Comparison of ENCODE assay signal across 8 mouse cellular contexts in genomic region chr17:83983070-83983836, GRCm38 (mm10).
DNase-seq lines count a peak whose midpoint lies in the region; ATAC-seq lines count a peak whose summit lies in the region.

No protein-coding gene starts in this region.

- no peak for DNase-seq in cerebellum, adult 18-20 months
- DNase-seq in heart, adult 8-10 months (ENCODE audit: low spot score) = peak; percentile 92
- DNase-seq in kidney, adult 18-20 months = peak; percentile 52
- DNase-seq in T-cell, adult 2 months (ENCODE audit: low spot score) = no peak
- DNase-seq in layer of hippocampus, adult 9-11 months = no peak

- H3K27ac ChIP-seq in lung, embryonic 16.5 days (ENCODE audit: low read length) = peak overlapping the region; percentile 99

- H3K9ac ChIP-seq in lung, embryonic 16.5 days (ENCODE audit: low read length) = peak overlapping the region; percentile 67

- no peaks in the 10 kb centered on the region for H3K9me3 ChIP-seq in lung, embryonic 16.5 days (ENCODE audit: control insufficient read depth, low read length)

- H3K4me2 ChIP-seq in lung, embryonic 16.5 days (ENCODE audit: low read depth, low read length) = no peak overlapping the region

- no peaks in the 10 kb centered on the region for H3K27me3 ChIP-seq in lung, embryonic 16.5 days (ENCODE audit: control insufficient read depth, insufficient read depth, low read depth, low read length)

- no peak overlapping the region for H3K4me3 ChIP-seq in lung, embryonic 16.5 days (ENCODE audit: low read length)

- H3K4me1 ChIP-seq in lung, embryonic 16.5 days (replicated peaks; ENCODE audit: control insufficient read depth, insufficient read depth, low read length) = peaks cover 81% of the 10 kb centered on the region

- no peaks in the 10 kb centered on the region for H3K36me3 ChIP-seq in lung, embryonic 16.5 days (ENCODE audit: control insufficient read depth, insufficient read depth, low read length)

- 14% methylated on average over 18 of the region's 18 CpGs for whole genome bisulfite sequencing in lung, embryonic 16.5 days

- ATAC-seq in cerebellum, adult (ENCODE audit: insufficient number of reproducible peaks, low FRiP score, low TSS enrichment) = peak; percentile 27
- ATAC-seq in common myeloid progenitor, adult 5-6 weeks (replicated peaks; ENCODE audit: low read depth, poor library complexity, severe bottlenecking) = peak; percentile 31
- peak; percentile 86 for ATAC-seq in lung, embryonic 16.5 days (ENCODE audit: low read depth)

Comparison
In these comparisons a context has a peak if more than half of its experiments do, and no peak if none do; other contexts are left out.
1. ATAC-seq: peak in every context shown above with its lines; median percentile 86 in lung, embryonic 16.5 days; 31 in common myeloid progenitor, adult 5-6 weeks; 27 in cerebellum, adult.
2. DNase-seq: peak in heart, adult 8-10 months (single experiment) and kidney, adult 18-20 months (single experiment); none in cerebellum, adult 18-20 months (0 of 2), T-cell, adult 2 months (single experiment) and layer of hippocampus, adult 9-11 months (single experiment).